Mouse (Mus musculus) stomach, embryonic 15.5 days (tissue): ENCODE measurements around the gene Ppp2r1a. TPM values are rescaled to one million over a fixed set of nuclear protein-coding genes. Genes with fewer than 3 reads are reported as not detected.

Experiments
- ATAC-seq: fragments of 200-750 bp; cut with Nextera tagmentation; 2 replicates; pipeline ENCODE4 v1.8.0; 2017; ENCODE audit warnings: low read depth, moderate number of reproducible peaks, moderate TSS enrichment; ENCODE audit not compliant: insufficient read depth, low FRiP score
- H3K27ac ChIP-seq: fragments of 300-500 bp; sonication (generic); 2 replicates; pipeline ENCODE4 v1.5.1; 2015; ENCODE audit warnings: mild to moderate bottlenecking, inconsistent platforms
- H3K27me3 ChIP-seq: fragments of 300-500 bp; sonication (generic); replicated peaks from 2 replicates; pipeline ENCODE4 v1.6.1; 2015; ENCODE audit warnings: inconsistent platforms
- H3K36me3 ChIP-seq: fragments of 300-500 bp; sonication (generic); 2 replicates; pipeline ENCODE4 v1.6.1; 2015; ENCODE audit warnings: inconsistent platforms
- H3K4me1 ChIP-seq: fragments of 300-500 bp; sonication (generic); 2 replicates; pipeline ENCODE4 v1.6.1; 2015; ENCODE audit warnings: inconsistent platforms
- H3K4me2 ChIP-seq: fragments of 300-500 bp; sonication (generic); 2 replicates; pipeline ENCODE4 v1.6.1; 2015; ENCODE audit warnings: mild to moderate bottlenecking, inconsistent platforms
- H3K4me3 ChIP-seq: fragments of 300-500 bp; sonication (generic); replicated peaks from 2 replicates; pipeline ENCODE4 v1.5.1; 2015; ENCODE audit warnings: inconsistent platforms
- H3K9ac ChIP-seq: fragments of 300-500 bp; sonication (generic); 2 replicates; pipeline ENCODE4 v1.6.1; 2015; ENCODE audit warnings: inconsistent platforms
- H3K9me3 ChIP-seq: fragments of 300-500 bp; sonication (generic); 2 replicates; pipeline ENCODE4 v1.6.1; 2016; ENCODE audit warnings: inconsistent platforms
- WGBS: fragments of 180-500 bp; shearing (Covaris S2); methylation state at CpG from one replicate; pipeline ENCODE4 v1.1.7; 2015; 5-methylcytosine and 5-hydroxymethylcytosine counted together
- polyA plus RNA-seq: library from polyadenylated mRNA; unstranded; fragments of >200 nt; fragmentation: Nextera tagmentation; extraction: Ambion mirVana; gene quantifications from 2 replicates; pipeline ENCODE4 v1.2.1, GENCODE M21; 2015

Ppp2r1a gene
- polyA plus RNA-seq, 1 experiment from 2014 or later, result 338 TPM

- peak; percentile 98 for ATAC-seq
Observed at GRCm38 (mm10) chr17:21008382-21009331, 63.5 kb downstream of the Ppp2r1a start, which contains the start of gene Zfp160. Gene Zfp160, plus strand, starts transcription at chr17:21008903.

GRCm38 (mm10) chr17:21009726-21010125, 64.6 kb downstream of the Ppp2r1a start:
- H3K9ac ChIP-seq, result peak overlapping the region; percentile 81; the same call in 1 of the 2 replicates
- H3K36me3 ChIP-seq, result peaks cover 11% of the 10 kb centered on the region
- H3K4me1 ChIP-seq, result 0 out of 2 replicates have a peak, but pooled peaks cover 2% of the 10 kb centered on the region
- 20% methylated on average over 1 of the region's 1 CpGs for WGBS
- peak overlapping the region; percentile 78 for H3K4me3 ChIP-seq
- H3K27ac ChIP-seq, result peak overlapping the region; percentile 95; the same call in 1 of the 2 replicates
- no peaks in the 10 kb centered on the region for H3K27me3 ChIP-seq
- H3K9me3 ChIP-seq, result no peaks in the 10 kb centered on the region
- H3K4me2 ChIP-seq, result peak overlapping the region; percentile 67
- ATAC-seq, result no peak

More at GRCm38 (mm10) chr17:21008382-21009331, 63.5 kb downstream of the Ppp2r1a start, which contains the start of gene Zfp160:
- WGBS, result 6% methylated on average over 36 of the region's 36 CpGs
- no peaks in the 10 kb centered on the region for H3K9me3 ChIP-seq
- peak within 1 kb of the TSS; percentile 81 for H3K9ac ChIP-seq
- 0 out of 2 replicates have a peak, but pooled peaks cover 2% of the 10 kb centered on the region for H3K4me1 ChIP-seq
- H3K4me2 ChIP-seq, result peak within 1 kb of the TSS; percentile 67
- H3K27me3 ChIP-seq, result no peaks in the 10 kb centered on the region
- H3K27ac ChIP-seq, result peak within 1 kb of the TSS; percentile 95
- H3K36me3 ChIP-seq, result peaks cover 11% of the 10 kb centered on the region
- peak within 1 kb of the TSS; percentile 78 for H3K4me3 ChIP-seq

Other genes with a start within 250 kb of the Ppp2r1a start
- gene Vmn1r227, start 215.5 kb upstream of the Ppp2r1a start, polyA plus RNA-seq, result not detected in 2 replicates
- gene Vmn1r228, start 159.2 kb upstream of the Ppp2r1a start, polyA plus RNA-seq, result not detected in 2 replicates
- gene Vmn1r229, start 133.8 kb upstream of the Ppp2r1a start, polyA plus RNA-seq, result not detected in 2 replicates
- not detected in 2 replicates for gene Vmn1r230, start 104.9 kb upstream of the Ppp2r1a start, polyA plus RNA-seq
- gene Vmn1r231, start 40.2 kb upstream of the Ppp2r1a start, polyA plus RNA-seq, result not detected in 2 replicates
- gene Vmn1r232, start 25.6 kb upstream of the Ppp2r1a start, polyA plus RNA-seq, result not detected in 2 replicates
- gene Vmn1r233, start 51.2 kb downstream of the Ppp2r1a start, polyA plus RNA-seq, result not detected in 2 replicates
- gene Zfp160, start 63.6 kb downstream of the Ppp2r1a start, polyA plus RNA-seq, result 12.8 and 13.3 TPM in 2 replicates